Mouse (Mus musculus): ENCODE measurements at regions not wholly inside any gene's neighbourhood (a gene's known extent, or its start where the extent isn't known, plus 50 kb on each side); places are given as distances from the start of the nearest gene placed in this dataset.

DNA sequence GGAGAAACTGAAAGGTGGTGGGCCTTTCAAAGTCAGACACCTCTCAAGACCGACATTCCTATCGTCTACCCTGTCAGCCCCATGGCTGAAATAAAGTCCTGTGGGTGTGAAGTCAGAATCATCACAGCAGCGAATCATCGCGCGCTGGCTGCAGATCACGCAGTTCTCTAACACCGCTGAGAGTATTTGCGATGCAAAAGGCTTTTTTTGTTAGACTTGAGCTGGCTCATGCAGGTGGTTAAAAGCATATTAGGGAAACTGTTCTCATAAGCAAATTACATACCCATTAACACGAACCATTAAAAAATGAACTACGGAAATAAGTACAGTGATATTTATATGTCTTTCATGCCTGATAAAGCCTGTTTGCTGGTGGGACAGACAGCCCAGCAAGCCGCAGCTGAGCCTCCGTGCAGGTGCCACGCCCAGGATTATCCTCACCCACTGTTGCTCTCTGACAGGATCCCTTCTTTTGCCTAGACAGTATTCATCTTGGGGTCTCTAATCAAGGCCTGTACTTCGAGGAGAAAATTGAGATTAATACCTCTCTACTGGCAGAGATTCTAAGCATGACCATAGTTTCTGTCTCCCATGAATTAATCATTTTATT is 365.5 kb downstream of the Foxo1 start:
- TF ChIP-seq CTCF (IDR thresholded peaks at IDR 0.05; ENCODE audit: insufficient read depth, low read depth, low read length) (no peak), POLR2A (IDR thresholded peaks at IDR 0.05; ENCODE audit: insufficient read depth, low read depth, low read length) (no peak)
- Histone ChIP-seq H3K4me1 (ENCODE audit: control insufficient read depth, insufficient read depth, low read length) (no peaks in the 10 kb centered on the region), H3K4me3 (ENCODE audit: insufficient read depth, low read depth, low read length) (no peak overlapping the region), H3K27ac (ENCODE audit: insufficient read depth, low read depth, low read length) (no peak overlapping the region)
- 80% methylated on average over 15 of the region's 15 CpGs for WGBS

DNA sequence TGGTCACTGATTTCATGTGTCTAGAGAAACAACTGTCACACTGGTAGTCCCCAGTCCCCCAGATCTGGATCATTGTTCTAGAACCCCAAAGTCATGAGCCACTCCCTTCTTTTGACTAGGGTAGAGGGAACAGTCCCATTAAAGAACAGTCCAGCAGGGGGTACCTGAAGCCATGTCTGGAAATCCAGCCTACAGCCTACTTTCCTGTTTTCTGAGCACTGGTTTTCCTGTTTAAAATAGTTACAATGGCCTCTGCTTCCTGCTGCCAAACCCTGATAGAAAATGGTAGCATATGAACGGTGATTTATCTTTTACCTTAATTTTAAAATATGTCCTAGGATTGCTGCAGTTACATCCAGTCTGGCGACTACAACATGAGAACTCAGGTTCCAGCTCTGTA is 364.5 kb downstream of the Foxo1 start:
- no peak overlapping the region for H3K4me3 ChIP-seq (ENCODE audit: insufficient read depth, low read depth, low read length)

DNA sequence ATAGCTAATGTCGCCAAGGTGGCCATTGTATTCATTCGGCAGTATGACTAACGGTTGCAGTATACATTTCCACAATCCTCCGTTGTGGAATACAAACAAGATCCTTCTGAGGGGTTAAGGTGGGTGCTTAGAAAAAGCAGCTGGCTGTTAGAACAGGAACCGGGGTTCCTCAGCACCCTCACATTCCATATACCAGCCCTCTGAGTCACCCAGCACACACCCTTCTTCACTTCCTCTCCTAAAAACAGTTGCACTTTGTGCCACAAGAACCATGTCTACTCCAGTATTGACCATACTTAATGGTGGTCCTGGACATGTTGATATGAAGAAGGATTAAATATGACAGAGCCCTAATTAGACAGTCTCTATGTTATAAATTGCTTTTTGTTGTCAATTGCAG is 362.1 kb downstream of the Foxo1 start:
- TF ChIP-seq POLR2A (IDR thresholded peaks at IDR 0.05; ENCODE audit: insufficient read depth, low read depth, low read length) = no peak
- no peak for TF ChIP-seq CTCF (IDR thresholded peaks at IDR 0.05; ENCODE audit: insufficient read depth, low read depth, low read length)

More for the DNA sequence above, 364.5 kb downstream of the Foxo1 start:
- Histone ChIP-seq H3K4me1 (ENCODE audit: control insufficient read depth, insufficient read depth, low read length) (no peaks in the 10 kb centered on the region), H3K27ac (ENCODE audit: insufficient read depth, low read depth, low read length) (no peak overlapping the region)
- TF ChIP-seq CTCF (IDR thresholded peaks at IDR 0.05; ENCODE audit: insufficient read depth, low read depth, low read length) = no peak
- TF ChIP-seq POLR2A (IDR thresholded peaks at IDR 0.05; ENCODE audit: insufficient read depth, low read depth, low read length) = no peak
- WGBS = 96% methylated on average over 2 of the region's 2 CpGs

DNA sequence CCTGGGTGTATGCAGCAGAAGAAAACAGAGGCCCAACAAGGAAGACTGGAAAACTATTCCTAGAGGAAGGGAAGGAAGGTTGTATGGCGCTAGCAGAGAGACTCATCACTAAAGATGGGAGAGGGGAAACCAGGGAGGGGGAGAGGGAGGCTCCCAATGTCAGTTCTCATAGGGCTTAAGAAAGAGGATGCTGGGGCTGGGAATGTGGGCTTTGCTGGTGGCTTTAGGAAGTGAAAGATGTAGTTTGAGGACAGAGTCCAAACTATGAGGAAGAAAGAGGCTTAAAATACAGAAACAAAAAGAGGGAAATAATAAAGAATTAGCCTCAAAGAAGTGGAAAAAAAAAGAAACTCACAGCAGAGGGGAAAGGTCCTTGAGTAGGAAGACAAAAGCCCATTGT is 357.0 kb downstream of the Foxo1 start:
- 86% methylated on average over 1 of the region's 1 CpGs for WGBS
- Histone ChIP-seq H3K27ac (ENCODE audit: insufficient read depth, low read depth, low read length) (no peak overlapping the region), H3K4me3 (ENCODE audit: insufficient read depth, low read depth, low read length) (no peak overlapping the region), H3K4me1 (ENCODE audit: control insufficient read depth, insufficient read depth, low read length) (no peaks in the 10 kb centered on the region)
- TF ChIP-seq CTCF (IDR thresholded peaks at IDR 0.05; ENCODE audit: insufficient read depth, low read depth, low read length) = no peak
- TF ChIP-seq POLR2A (IDR thresholded peaks at IDR 0.05; ENCODE audit: insufficient read depth, low read depth, low read length) = no peak

More for the DNA sequence above, 362.1 kb downstream of the Foxo1 start:
- no peak overlapping the region for H3K27ac ChIP-seq (ENCODE audit: insufficient read depth, low read depth, low read length)
- H3K4me3 ChIP-seq (ENCODE audit: insufficient read depth, low read depth, low read length) = no peak overlapping the region
- WGBS = 75% methylated on average over 5 of the region's 5 CpGs
- no peaks in the 10 kb centered on the region for H3K4me1 ChIP-seq (ENCODE audit: control insufficient read depth, insufficient read depth, low read length)

DNA sequence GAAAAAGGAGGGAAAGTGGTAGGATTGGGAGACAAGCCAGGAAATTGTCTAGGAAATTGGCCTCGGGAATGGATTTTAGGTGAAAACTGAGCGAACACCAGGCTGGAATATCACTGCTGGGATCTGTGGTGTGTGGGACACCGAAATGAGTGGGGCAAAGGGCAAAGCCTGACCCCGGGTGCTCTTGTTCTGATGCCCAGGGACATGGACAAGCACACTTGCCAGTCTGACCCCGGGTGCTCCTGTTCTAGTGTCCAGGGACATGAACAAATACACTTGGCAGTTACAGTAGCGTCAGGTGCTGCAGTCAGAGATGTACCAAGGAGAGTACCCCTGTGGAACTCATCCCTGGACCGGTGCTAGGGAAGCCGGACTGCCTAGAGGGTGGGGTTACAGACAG is 354.4 kb downstream of the Foxo1 start:
- H3K4me1 ChIP-seq (ENCODE audit: control insufficient read depth, insufficient read depth, low read length) = no peaks in the 10 kb centered on the region
- 96% methylated on average over 8 of the region's 8 CpGs for WGBS
- H3K27ac ChIP-seq (ENCODE audit: insufficient read depth, low read depth, low read length) = no peak overlapping the region
- H3K4me3 ChIP-seq (ENCODE audit: insufficient read depth, low read depth, low read length) = no peak overlapping the region
- TF ChIP-seq CTCF (IDR thresholded peaks at IDR 0.05; ENCODE audit: insufficient read depth, low read depth, low read length) (no peak), POLR2A (IDR thresholded peaks at IDR 0.05; ENCODE audit: insufficient read depth, low read depth, low read length) (no peak)

DNA sequence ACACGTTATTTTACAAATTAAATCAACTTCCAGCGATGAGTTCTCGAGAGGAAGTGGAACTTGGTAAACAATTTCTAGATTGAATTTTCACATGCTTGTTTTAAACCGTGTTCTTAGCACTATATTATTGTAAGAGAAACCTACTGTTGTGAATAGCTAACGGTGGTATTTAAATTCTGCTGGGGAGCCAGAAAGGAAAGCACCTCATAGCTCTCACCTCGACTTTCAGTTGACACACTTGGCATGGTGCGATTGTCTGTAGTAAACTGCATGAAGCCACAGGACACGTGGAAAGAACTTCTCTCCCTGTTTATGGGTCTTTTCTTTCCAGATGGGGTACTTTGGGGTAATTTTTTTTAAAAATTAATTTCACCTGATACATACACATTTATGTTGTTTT is 353.8 kb downstream of the Foxo1 start:
- Histone ChIP-seq H3K4me1 (ENCODE audit: control insufficient read depth, insufficient read depth, low read length) (no peaks in the 10 kb centered on the region), H3K27ac (ENCODE audit: insufficient read depth, low read depth, low read length) (no peak overlapping the region), H3K4me3 (ENCODE audit: insufficient read depth, low read depth, low read length) (no peak overlapping the region)
- 87% methylated on average over 8 of the region's 8 CpGs for WGBS
- no peak for TF ChIP-seq CTCF (IDR thresholded peaks at IDR 0.05; ENCODE audit: insufficient read depth, low read depth, low read length)
- TF ChIP-seq POLR2A (IDR thresholded peaks at IDR 0.05; ENCODE audit: insufficient read depth, low read depth, low read length) = no peak

DNA sequence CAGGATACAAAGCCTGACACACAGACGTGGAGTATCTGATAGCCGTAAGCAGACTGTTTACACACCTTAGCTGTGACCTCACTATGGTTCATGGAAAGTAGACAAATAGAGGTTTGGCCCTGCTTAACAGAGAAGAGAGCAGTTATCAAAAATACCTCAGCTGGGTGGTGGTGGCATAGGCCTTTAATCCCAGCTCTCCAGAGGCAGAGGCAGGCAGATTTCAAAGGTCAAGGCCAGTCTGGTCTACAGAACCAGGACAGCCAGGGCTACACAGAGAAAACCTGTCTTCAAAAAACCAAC is 350.7 kb downstream of the Foxo1 start:
- H3K4me3 ChIP-seq (ENCODE audit: insufficient read depth, low read depth, low read length) = no peak overlapping the region
- H3K4me1 ChIP-seq (ENCODE audit: control insufficient read depth, insufficient read depth, low read length) = no peaks in the 10 kb centered on the region
- TF ChIP-seq CTCF (IDR thresholded peaks at IDR 0.05; ENCODE audit: insufficient read depth, low read depth, low read length) = no peak
- no peak for TF ChIP-seq POLR2A (IDR thresholded peaks at IDR 0.05; ENCODE audit: insufficient read depth, low read depth, low read length)
- WGBS = 93% methylated on average over 2 of the region's 2 CpGs
- no peak overlapping the region for H3K27ac ChIP-seq (ENCODE audit: insufficient read depth, low read depth, low read length)

DNA sequence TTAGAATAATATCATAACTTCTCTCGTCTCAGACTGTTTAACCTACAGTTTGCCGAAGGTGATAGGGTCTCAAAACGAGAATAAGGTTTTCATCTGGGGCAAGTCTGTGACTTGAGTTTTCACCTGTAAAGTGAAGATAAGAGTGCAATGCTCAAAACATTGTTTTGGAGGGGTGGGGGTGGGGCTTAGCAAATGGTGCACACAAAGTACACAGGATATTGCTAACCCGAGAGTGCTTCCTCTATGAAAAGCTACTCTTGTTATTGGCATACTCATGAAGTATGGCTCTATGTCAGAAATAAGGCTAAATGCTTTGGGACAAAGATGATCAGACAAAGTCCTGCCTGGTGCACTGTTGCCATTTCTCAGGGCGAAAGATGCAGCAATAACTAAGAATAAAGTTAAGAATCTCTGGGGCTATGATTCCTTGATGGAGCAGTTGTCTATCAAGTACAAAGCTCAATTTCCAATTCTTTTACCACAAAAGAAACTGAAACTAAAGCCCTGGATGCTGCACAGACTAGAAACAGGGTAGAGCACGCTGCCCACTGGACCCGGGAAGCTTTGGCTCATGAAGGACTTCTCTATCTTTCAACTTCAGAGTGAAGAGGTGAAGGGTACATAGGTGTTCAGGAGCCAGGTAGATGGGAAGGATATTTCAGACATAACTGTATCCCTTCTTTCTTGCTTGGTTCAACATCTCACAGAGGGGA is 350.2 kb downstream of the Foxo1 start:
- H3K4me1 ChIP-seq (ENCODE audit: control insufficient read depth, insufficient read depth, low read length) = no peaks in the 10 kb centered on the region
- no peak overlapping the region for H3K27ac ChIP-seq (ENCODE audit: insufficient read depth, low read depth, low read length)
- 89% methylated on average over 7 of the region's 7 CpGs for whole genome bisulfite sequencing
- H3K4me3 ChIP-seq (ENCODE audit: insufficient read depth, low read depth, low read length) = no peak overlapping the region
- no peak for TF ChIP-seq CTCF (IDR thresholded peaks at IDR 0.05; ENCODE audit: insufficient read depth, low read depth, low read length)

DNA sequence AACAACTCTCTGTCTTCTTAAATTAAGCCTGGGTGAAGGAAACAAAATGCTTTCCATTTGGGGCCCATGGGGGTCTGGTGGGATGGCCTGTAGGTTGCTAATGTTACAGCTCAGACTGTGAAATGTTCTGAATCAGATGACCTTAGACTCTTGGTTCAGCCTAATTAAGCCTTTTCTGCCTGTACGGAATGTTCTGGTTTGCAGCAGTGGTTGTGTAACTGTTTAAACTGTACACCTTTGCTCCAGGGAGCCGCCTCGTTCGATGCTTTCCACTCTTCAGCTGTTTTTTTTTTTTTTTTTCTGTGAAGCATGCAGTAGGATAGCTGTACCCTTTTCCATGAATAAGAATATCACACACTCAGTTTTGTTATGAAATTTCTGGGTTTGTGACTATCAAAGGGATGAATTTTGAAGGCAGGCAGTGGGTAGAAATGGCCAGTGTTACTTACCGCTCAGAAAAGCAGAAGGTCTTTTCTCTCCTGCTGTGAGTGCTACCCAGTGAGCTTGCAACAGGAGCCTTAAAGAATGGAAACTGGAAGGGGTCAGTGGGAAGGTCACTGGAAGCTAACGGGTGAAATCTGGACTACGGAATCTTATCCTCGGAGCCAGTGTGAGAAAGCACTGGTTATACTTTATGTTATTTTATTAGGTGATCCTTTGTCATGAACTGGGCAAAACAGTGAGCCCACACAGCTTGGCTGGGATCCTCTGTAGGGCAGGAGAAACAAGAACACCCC is 349.4 kb downstream of the Foxo1 start:
- H3K4me3 ChIP-seq (ENCODE audit: insufficient read depth, low read depth, low read length) = no peak overlapping the region
- H3K27ac ChIP-seq (ENCODE audit: insufficient read depth, low read depth, low read length) = no peak overlapping the region
- WGBS = 76% methylated on average over 8 of the region's 8 CpGs
- no peaks in the 10 kb centered on the region for H3K4me1 ChIP-seq (ENCODE audit: control insufficient read depth, insufficient read depth, low read length)
- TF ChIP-seq POLR2A (IDR thresholded peaks at IDR 0.05; ENCODE audit: insufficient read depth, low read depth, low read length) (no peak), CTCF (IDR thresholded peaks at IDR 0.05; ENCODE audit: insufficient read depth, low read depth, low read length) (no peak)

Measured in olfactory bulb, adult 2 months (tissue).